ENCODE assay signal across 8 mouse cellular contexts in genomic region chr9:57935683-57936437, GRCm38 (mm10). TPM values are rescaled to one million over a fixed set of nuclear protein-coding genes. Genes with fewer than 3 reads are reported as not detected.
DNase-seq lines count a peak whose midpoint lies in the region; ATAC-seq and TF ChIP-seq lines count a peak whose summit lies in the region.

No protein-coding gene starts in this region.

- H3K9ac ChIP-seq in heart, embryonic 12.5 days: no peak overlapping the region
- H3K9ac ChIP-seq in embryonic facial prominence, embryonic 14.5 days (ENCODE audit: low read depth, low read length): no peak overlapping the region

- WGBS in heart, embryonic 12.5 days: 33% methylated on average over 6 of the region's 6 CpGs
- 27% methylated on average over 6 of the region's 6 CpGs for WGBS in embryonic facial prominence, embryonic 14.5 days

- intact Hi-C loops in left cerebral cortex, postnatal 14 days (cut with DNase I): loop anchor here (1.0 to 5.0 kb wide), 3 partner anchors 59 to 74 kb away; no protein-coding TSS in a partner anchor

- H3K27me3 ChIP-seq in heart, embryonic 12.5 days (replicated peaks): peaks cover 30% of the 10 kb centered on the region
- peaks cover 23% of the 10 kb centered on the region for H3K27me3 ChIP-seq in embryonic facial prominence, embryonic 14.5 days (replicated peaks; ENCODE audit: control insufficient read depth, insufficient read depth, low read length)
- H3K27me3 ChIP-seq in testis, adult 2 months (ENCODE audit: control insufficient read depth, insufficient read depth, low read length): no peaks in the 10 kb centered on the region

- peak; percentile 62; the same call in 1 of the 2 replicates for TF ChIP-seq CTCF in testis, adult 2 months (IDR thresholded peaks at IDR 0.05; ENCODE audit: control insufficient read depth, insufficient read depth, insufficient replicate concordance, low read depth, low read length)

- DNase-seq in heart, adult 18-20 months: peak; percentile 86 to 93
- DNase-seq in adrenal gland, postnatal 25 days: peak; percentile 89
- DNase-seq in embryonic facial prominence, embryonic 14.5 days (ENCODE audit: low spot score): peak; percentile 86
- peak; percentile 90 for DNase-seq in induced T-regulatory cell, adult 2 months (ENCODE audit: low read depth)
- DNase-seq in left cerebral cortex, postnatal 14 days (ENCODE audit: low spot score in 2 of 2): peak; percentile 83 to 93

- no peak for TF ChIP-seq POLR2A in testis, adult 2 months (IDR thresholded peaks at IDR 0.05; ENCODE audit: control insufficient read depth, low read depth, low read length)

- no peak overlapping the region for H3K4me3 ChIP-seq in heart, embryonic 12.5 days
- H3K4me3 ChIP-seq in embryonic facial prominence, embryonic 14.5 days (ENCODE audit: low read depth, low read length): no peak overlapping the region
- H3K4me3 ChIP-seq in testis, adult 2 months (ENCODE audit: control insufficient read depth, low read depth, low read length): no peak overlapping the region

- no peak for ATAC-seq in heart, embryonic 12.5 days (ENCODE audit: insufficient number of reproducible peaks, low FRiP score)
- ATAC-seq in embryonic facial prominence, embryonic 14.5 days (ENCODE audit: low read depth): peak; percentile 66; the same call in 1 of the 2 replicates
- peak; percentile 66 for ATAC-seq in neutrophil, adult 5-6 weeks (ENCODE audit: extremely low read depth, insufficient number of reproducible peaks, low FRiP score, poor library complexity, severe bottlenecking)

- no peaks in the 10 kb centered on the region for H3K36me3 ChIP-seq in heart, embryonic 12.5 days
- H3K36me3 ChIP-seq in embryonic facial prominence, embryonic 14.5 days (ENCODE audit: control insufficient read depth, insufficient read depth, low read length): no peaks in the 10 kb centered on the region
- no peaks in the 10 kb centered on the region for H3K36me3 ChIP-seq in testis, adult 2 months (ENCODE audit: control insufficient read depth, insufficient read depth, low read length)

- H3K4me1 ChIP-seq in heart, embryonic 12.5 days (replicated peaks): peaks cover 11% of the 10 kb centered on the region; the same call in 1 of the 2 replicates
- peaks cover 3% of the 10 kb centered on the region; the same call in 1 of the 2 replicates for H3K4me1 ChIP-seq in embryonic facial prominence, embryonic 14.5 days (ENCODE audit: control insufficient read depth, insufficient read depth, low read length)
- peaks cover 4% of the 10 kb centered on the region for H3K4me1 ChIP-seq in testis, adult 2 months (ENCODE audit: control insufficient read depth, insufficient read depth, low read length)

- H3K27ac ChIP-seq in heart, embryonic 12.5 days (ENCODE audit: poor library complexity, severe bottlenecking): no peak overlapping the region
- no peak overlapping the region for H3K27ac ChIP-seq in embryonic facial prominence, embryonic 14.5 days (replicated peaks; ENCODE audit: low read depth, low read length)
- H3K27ac ChIP-seq in testis, adult 2 months (ENCODE audit: control insufficient read depth, insufficient read depth, low read depth, low read length): no peak overlapping the region

- no peaks in the 10 kb centered on the region for H3K9me3 ChIP-seq in heart, embryonic 12.5 days (replicated peaks)
- H3K9me3 ChIP-seq in embryonic facial prominence, embryonic 14.5 days (ENCODE audit: control insufficient read depth, low read length): no peaks in the 10 kb centered on the region

- H3K4me2 ChIP-seq in heart, embryonic 12.5 days: no peak overlapping the region
- no peak overlapping the region for H3K4me2 ChIP-seq in embryonic facial prominence, embryonic 14.5 days (ENCODE audit: low read depth, low read length)

RNA-seq across cellular contexts. Expression of gene Sema7a, which starts 4.1 kb away (rescaled TPM):
- total RNA-seq in heart, adult 18-20 months (2021): 10 to 100 TPM; 31.7 to 31.8 TPM
- polyA plus RNA-seq in heart, embryonic 12.5 days (2016; fragmentation: Nextera tagmentation; extraction: Ambion mirVana): 0.14 and 0.18 TPM in 2 replicates
- total RNA-seq in adrenal gland, postnatal 25 days (2021): 8.6 and 8.8 TPM in 2 replicates
- 1.2 TPM in 2 replicates for polyA plus RNA-seq in embryonic facial prominence, embryonic 14.5 days (2014; fragmentation: Nextera tagmentation; extraction: Ambion mirVana)
- total RNA-seq in left cerebral cortex, postnatal 14 days (2021): 100 to 1,000 TPM; 126 to 148 TPM
- total RNA-seq in neutrophil, adult 5-6 weeks (2017): 7.0 and 7.4 TPM in 2 replicates
- polyA plus RNA-seq in testis, adult 2 months (2012; rRNA removed): 23.7 and 27.9 TPM in 2 replicates

RNA-seq across cellular contexts. Expression of gene Ubl7, which starts 25.1 kb away (rescaled TPM):
- total RNA-seq in heart, adult 18-20 months (2021): 10 to 100 TPM; 84.5 to 91.1 TPM
- polyA plus RNA-seq in heart, embryonic 12.5 days (2016; fragmentation: Nextera tagmentation; extraction: Ambion mirVana): 103 and 104 TPM in 2 replicates
- 82.7 and 89.0 TPM in 2 replicates for total RNA-seq in adrenal gland, postnatal 25 days (2021)
- polyA plus RNA-seq in embryonic facial prominence, embryonic 14.5 days (2014; fragmentation: Nextera tagmentation; extraction: Ambion mirVana): 85.0 and 99.3 TPM in 2 replicates
- total RNA-seq in left cerebral cortex, postnatal 14 days (2021): 100 to 1,000 TPM; 107 to 112 TPM
- total RNA-seq in neutrophil, adult 5-6 weeks (2017): 42.5 and 51.2 TPM in 2 replicates
- 714 and 753 TPM in 2 replicates for polyA plus RNA-seq in testis, adult 2 months (2012; rRNA removed)
